Mouse (Mus musculus): ENCODE results near the gene Sat2. TPM values are rescaled to one million over a fixed set of nuclear protein-coding genes. Genes with fewer than 3 reads are reported as not detected.
A peak's percentile ranks its signal among the peaks of the same experiment; 100 is the strongest.

Gene Sat2
- polyA plus RNA-seq, 1 experiment: 2.4 TPM

DNA sequence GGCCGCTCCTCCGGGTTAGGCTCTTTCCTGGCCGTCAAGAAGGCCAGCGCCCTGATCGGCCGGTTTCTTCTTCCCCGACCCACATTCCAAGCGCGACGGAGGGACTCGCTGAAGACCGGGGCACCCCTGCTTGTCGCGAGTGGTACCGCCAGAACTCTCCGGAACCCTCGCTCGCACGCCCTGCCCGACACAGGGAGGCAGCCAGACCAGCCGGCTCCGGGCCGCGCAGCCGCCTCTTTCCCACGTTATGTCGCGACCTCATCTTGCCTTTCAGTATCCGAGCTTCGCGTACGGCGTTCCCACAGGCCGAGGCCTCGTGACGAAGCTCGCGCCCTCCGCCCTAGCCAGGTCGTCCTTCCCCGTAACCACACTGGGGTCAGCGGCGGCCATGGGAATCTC is 49.9 kb downstream of the Sat2 start:
- H3K4me3 ChIP-seq (replicated peaks; ENCODE audit: control insufficient read depth, low read depth, low read length): peak overlapping the region; percentile 99
- H3K4me1 ChIP-seq (ENCODE audit: control insufficient read depth, insufficient read depth, low read length): no peaks in the 10 kb centered on the region; the same call in 1 of the 2 replicates
- peak overlapping the region; percentile 98 for H3K27ac ChIP-seq (ENCODE audit: control insufficient read depth, insufficient read depth, low read depth, low read length, poor library complexity)
- under 1% methylated on average over 43 of the region's 43 CpGs for WGBS
- no peak for TF ChIP-seq POLR2A (IDR thresholded peaks at IDR 0.05; ENCODE audit: borderline replicate concordance, control insufficient read depth, low read depth, low read length)

DNA sequence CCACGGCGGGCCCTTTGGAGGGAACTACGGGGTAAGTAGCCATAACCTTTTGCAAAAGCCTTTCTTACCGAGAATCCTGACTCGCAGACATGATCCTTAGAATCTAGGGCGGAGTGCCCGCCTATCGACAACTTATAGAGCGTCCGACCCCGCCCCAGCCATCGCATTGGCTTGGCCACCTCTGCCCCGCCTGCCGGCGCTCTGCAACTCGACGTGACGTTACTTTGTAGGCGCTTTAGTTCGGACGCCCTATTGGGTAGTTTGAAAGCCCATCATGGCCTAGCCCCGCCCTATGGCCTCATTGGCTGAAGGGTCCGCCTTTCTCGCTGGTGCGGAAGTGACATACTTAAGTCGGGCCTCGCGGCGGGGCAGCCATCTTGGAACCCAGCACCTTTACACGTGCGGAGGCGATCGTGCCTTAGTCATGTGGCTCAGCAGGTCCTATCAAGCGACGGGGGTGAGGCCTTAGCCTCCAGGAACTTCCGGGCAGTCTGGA is 50.4 kb downstream of the Sat2 start, which contains the start of gene Eif4a1:
Gene Eif4a1, minus strand, starts transcription at position 213 of the 496 bp plus-strand sequence.
- H3K27ac ChIP-seq (ENCODE audit: control insufficient read depth, insufficient read depth, low read depth, low read length, poor library complexity): peak within 1 kb of the TSS; percentile 98
- TF ChIP-seq CTCF (IDR thresholded peaks at IDR 0.05; ENCODE audit: control insufficient read depth, insufficient read depth, low read length): no peak
- TF ChIP-seq POLR2A (IDR thresholded peaks at IDR 0.05; ENCODE audit: borderline replicate concordance, control insufficient read depth, low read depth, low read length): peak; percentile 86
- H3K4me3 ChIP-seq (replicated peaks; ENCODE audit: control insufficient read depth, low read depth, low read length): peak within 1 kb of the TSS; percentile 99
- H3K4me1 ChIP-seq (ENCODE audit: control insufficient read depth, insufficient read depth, low read length): no peaks in the 10 kb centered on the region; the same call in 1 of the 2 replicates
- WGBS: under 1% methylated on average over 36 of the region's 36 CpGs

Other genes with a start within 250 kb of the Sat2 start
- gene Naa38, start 226.5 kb upstream of the Sat2 start, polyA plus RNA-seq (2011; ENCODE audit: insufficient read depth, insufficient read length, low replicate concordance, missing spikeins): 23.1 and 43.9 TPM in 2 replicates
- gene Cyb5d1, start 226.4 kb upstream of the Sat2 start, polyA plus RNA-seq (2011; ENCODE audit: insufficient read depth, insufficient read length, low replicate concordance, missing spikeins): 5.1 and 9.1 TPM in 2 replicates
- gene Tmem88, start 223.8 kb upstream of the Sat2 start, polyA plus RNA-seq (2011; ENCODE audit: insufficient read depth, insufficient read length, low replicate concordance, missing spikeins): 1.6 TPM in 1 of 2 replicates, not detected in the other
- 13.7 and 29.2 TPM in 2 replicates for gene Kdm6b, start 208.3 kb upstream of the Sat2 start, polyA plus RNA-seq (2011; ENCODE audit: insufficient read depth, insufficient read length, low replicate concordance, missing spikeins)
- 0.90 and 1.4 TPM in 2 replicates for gene Dnah2, start 72.9 kb upstream of the Sat2 start, polyA plus RNA-seq (2011; ENCODE audit: insufficient read depth, insufficient read length, low replicate concordance, missing spikeins)
- 1.9 and 2.2 TPM in 2 replicates for gene Efnb3, start 61.8 kb upstream of the Sat2 start, polyA plus RNA-seq (2011; ENCODE audit: insufficient read depth, insufficient read length, low replicate concordance, missing spikeins)
- gene Wrap53, start 41.8 kb upstream of the Sat2 start, polyA plus RNA-seq (2011; ENCODE audit: insufficient read depth, insufficient read length, low replicate concordance, missing spikeins): 28.1 and 36.2 TPM in 2 replicates
- 34.5 and 71.7 TPM in 2 replicates for gene Trp53, start 41.7 kb upstream of the Sat2 start, polyA plus RNA-seq (2011; ENCODE audit: insufficient read depth, insufficient read length, low replicate concordance, missing spikeins)
- 12.1 and 16.9 TPM in 2 replicates for gene Atp1b2, start 16.1 kb upstream of the Sat2 start, polyA plus RNA-seq (2011; ENCODE audit: insufficient read depth, insufficient read length, low replicate concordance, missing spikeins)
- not detected in 2 replicates for gene Shbg, start 4.1 kb upstream of the Sat2 start, polyA plus RNA-seq (2011; ENCODE audit: insufficient read depth, insufficient read length, low replicate concordance, missing spikeins)
- gene Fxr2, start 11.0 kb downstream of the Sat2 start, polyA plus RNA-seq (2011; ENCODE audit: insufficient read depth, insufficient read length, low replicate concordance, missing spikeins): 32.3 and 66.3 TPM in 2 replicates
- gene Sox15, start 33.3 kb downstream of the Sat2 start, polyA plus RNA-seq (2011; ENCODE audit: insufficient read depth, insufficient read length, low replicate concordance, missing spikeins): not detected in 2 replicates
- 62.4 and 109 TPM in 2 replicates for gene Mpdu1, start 40.6 kb downstream of the Sat2 start, polyA plus RNA-seq (2011; ENCODE audit: insufficient read depth, insufficient read length, low replicate concordance, missing spikeins)
- 28.0 and 51.6 TPM in 2 replicates for gene Cd68, start 44.1 kb downstream of the Sat2 start, polyA plus RNA-seq (2011; ENCODE audit: insufficient read depth, insufficient read length, low replicate concordance, missing spikeins)
- gene Eif4a1, start 50.4 kb downstream of the Sat2 start, polyA plus RNA-seq (2011; ENCODE audit: insufficient read depth, insufficient read length, low replicate concordance, missing spikeins): 268 and 540 TPM in 2 replicates
- 46.3 and 67.8 TPM in 2 replicates for gene Senp3, start 60.1 kb downstream of the Sat2 start, polyA plus RNA-seq (2011; ENCODE audit: insufficient read depth, insufficient read length, low replicate concordance, missing spikeins)
- 2.3 and 3.1 TPM in 2 replicates for gene Tnfsf13, start 63.8 kb downstream of the Sat2 start, polyA plus RNA-seq (2011; ENCODE audit: insufficient read depth, insufficient read length, low replicate concordance, missing spikeins)
- 4.2 and 7.1 TPM in 2 replicates for gene Tnfsf12, start 73.8 kb downstream of the Sat2 start, polyA plus RNA-seq (2011; ENCODE audit: insufficient read depth, insufficient read length, low replicate concordance, missing spikeins)
- gene Tnfsfm13, start 74.1 kb downstream of the Sat2 start, polyA plus RNA-seq (2011; ENCODE audit: insufficient read depth, insufficient read length, low replicate concordance, missing spikeins): 7.6 and 17.0 TPM in 2 replicates
- 28.8 and 49.2 TPM in 2 replicates for gene Polr2a, start 136.6 kb downstream of the Sat2 start, polyA plus RNA-seq (2011; ENCODE audit: insufficient read depth, insufficient read length, low replicate concordance, missing spikeins)
- not detected in 2 replicates for gene Slc35g3, start 139.9 kb downstream of the Sat2 start, polyA plus RNA-seq (2011; ENCODE audit: insufficient read depth, insufficient read length, low replicate concordance, missing spikeins)
- 8.4 and 13.8 TPM in 2 replicates for gene Zbtb4, start 143.9 kb downstream of the Sat2 start, polyA plus RNA-seq (2011; ENCODE audit: insufficient read depth, insufficient read length, low replicate concordance, missing spikeins)
- gene Chrnb1, start 173.9 kb downstream of the Sat2 start, polyA plus RNA-seq (2011; ENCODE audit: insufficient read depth, insufficient read length, low replicate concordance, missing spikeins): 1.8 and 3.5 TPM in 2 replicates
- gene Fgf11, start 179.8 kb downstream of the Sat2 start, polyA plus RNA-seq (2011; ENCODE audit: insufficient read depth, insufficient read length, low replicate concordance, missing spikeins): 0.32 and 1.00 TPM in 2 replicates
- gene Tmem102, start 183.6 kb downstream of the Sat2 start, polyA plus RNA-seq (2011; ENCODE audit: insufficient read depth, insufficient read length, low replicate concordance, missing spikeins): not detected in 2 replicates
- not detected in 2 replicates for gene Gm39566, start 193.3 kb downstream of the Sat2 start, polyA plus RNA-seq (2011; ENCODE audit: insufficient read depth, insufficient read length, low replicate concordance, missing spikeins)
- not detected in 2 replicates for gene Spem2, start 196.4 kb downstream of the Sat2 start, polyA plus RNA-seq (2011; ENCODE audit: insufficient read depth, insufficient read length, low replicate concordance, missing spikeins)
- gene Spem1, start 200.2 kb downstream of the Sat2 start, polyA plus RNA-seq (2011; ENCODE audit: insufficient read depth, insufficient read length, low replicate concordance, missing spikeins): not detected in 2 replicates
- 5.3 and 6.0 TPM in 2 replicates for gene Nlgn2, start 215.8 kb downstream of the Sat2 start, polyA plus RNA-seq (2011; ENCODE audit: insufficient read depth, insufficient read length, low replicate concordance, missing spikeins)
- gene Tmem256, start 216.5 kb downstream of the Sat2 start, polyA plus RNA-seq (2011; ENCODE audit: insufficient read depth, insufficient read length, low replicate concordance, missing spikeins): 180 and 202 TPM in 2 replicates
- gene Plscr3, start 224.4 kb downstream of the Sat2 start, polyA plus RNA-seq (2011; ENCODE audit: insufficient read depth, insufficient read length, low replicate concordance, missing spikeins): 38.3 and 50.9 TPM in 2 replicates
- gene Tnk1, start 236.7 kb downstream of the Sat2 start, polyA plus RNA-seq (2011; ENCODE audit: insufficient read depth, insufficient read length, low replicate concordance, missing spikeins): 2.9 and 5.4 TPM in 2 replicates

All from bone marrow, adult 2 months (tissue).